Mouse (Mus musculus): ENCODE results near the gene Cyp4a30b.
"Not testable (repeated sequence)": the region's sequence is repeated elsewhere in the genome, so short reads cannot be mapped to it uniquely, and the experiment has no call there.

GRCm38 (mm10) chr4:115411324-115411723, 41.1 kb upstream of the Cyp4a30b start, which contains the start of gene Cyp4a12b:
- TF ChIP-seq POLR2A (IDR thresholded peaks at IDR 0.05; ENCODE audit: low read depth, low read length); CTCF (conservative IDR thresholded peaks at IDR 0.05; ENCODE audit: insufficient read depth, insufficient read length, low read depth, low read length): not testable (repeated sequence)
